Mouse (Mus musculus) MEL (cell line): ENCODE results near the gene Sgk1. TPM values are rescaled to one million over a fixed set of nuclear protein-coding genes. Genes with fewer than 3 reads are reported as not detected.

ENCODE experiments used
- DNase-seq: peaks from one replicate; pipeline ENCODE4 v3.0.0; 2011; ENCODE audit warnings: low read depth, low spot score
- H3K27ac ChIP-seq: 2 replicates; pipeline ENCODE4 v1.5.1; 2012; ENCODE audit warnings: low read depth, mild to moderate bottlenecking, control low read depth, low read length, moderate library complexity; ENCODE audit not compliant: control insufficient read depth
- H3K27me3 ChIP-seq, 2 experiments: fragments of 150-350 bp in 1 of 2; sonication (generic) in 1 of 2; 2 replicates each; pipeline ENCODE4 v1.6.1; 2012; ENCODE audit warnings: low read length in 2 of 2, mild to moderate bottlenecking in 2 of 2, improper control_type of control experiment in 1 of 2, moderate library complexity in 1 of 2; ENCODE audit not compliant: insufficient read depth in 2 of 2, control insufficient read depth in 1 of 2
- H3K36me3 ChIP-seq, 2 experiments: 2 replicates each; pipeline ENCODE4 v1.6.1; 2012 to 2014; ENCODE audit warnings: low read length in 2 of 2, improper control_type of control experiment in 1 of 2, inconsistent platforms in 1 of 2, mild to moderate bottlenecking in 1 of 2; ENCODE audit not compliant: insufficient read depth in 2 of 2, control insufficient read depth in 1 of 2
- H3K4me1 ChIP-seq, 2 experiments: fragments of 150-350 bp in 1 of 2; sonication (generic) in 1 of 2; 2 replicates each; pipeline ENCODE4 v1.6.1; 2012; ENCODE audit warnings: low read length in 2 of 2, improper control_type of control experiment in 1 of 2, mild to moderate bottlenecking in 1 of 2; ENCODE audit not compliant: insufficient read depth in 2 of 2, control insufficient read depth in 1 of 2
- H3K4me3 ChIP-seq, 2 experiments: fragments of 150-350 bp in 1 of 2; sonication (generic) in 1 of 2; 2 replicates each; pipeline ENCODE4 v1.5.1; 2012; ENCODE audit warnings: low read depth in 2 of 2, low read length in 2 of 2, mild to moderate bottlenecking in 2 of 2, moderate library complexity in 2 of 2, control low read depth in 1 of 2, improper control_type of control experiment in 1 of 2; ENCODE audit not compliant: control insufficient read depth in 1 of 2, insufficient read depth in 1 of 2
- H3K79me2 ChIP-seq: 2 replicates; pipeline ENCODE4 v1.6.1; 2012; ENCODE audit warnings: mild to moderate bottlenecking, low read length, moderate library complexity; ENCODE audit not compliant: control insufficient read depth, poor library complexity, insufficient read depth
- H3K9ac ChIP-seq: 2 replicates; pipeline ENCODE4 v1.6.1; 2012; ENCODE audit warnings: low read depth, mild to moderate bottlenecking, control low read depth, low read length, moderate library complexity; ENCODE audit not compliant: control insufficient read depth, poor library complexity, severe bottlenecking
- H3K9me3 ChIP-seq: fragments of 150-350 bp; sonication (generic); replicated peaks from 2 replicates; pipeline ENCODE4 v1.6.1; 2012; ENCODE audit warnings: mild to moderate bottlenecking, low read length, improper control_type of control experiment, moderate library complexity; ENCODE audit not compliant: insufficient read depth
- CTCF ChIP-seq, 3 experiments: IDR thresholded peaks in 2 of 3; conservative IDR thresholded peaks in 1 of 3; 2 replicates each; pipeline ENCODE4 v1.5.1; 2011 to 2012; ENCODE audit warnings: low read length in 3 of 3, low read depth in 2 of 3, mild to moderate bottlenecking in 2 of 3, improper control_type of control experiment in 1 of 3, inconsistent platforms in 1 of 3, mixed read lengths in 1 of 3, moderate library complexity in 1 of 3; ENCODE audit not compliant: control insufficient read depth in 1 of 3, insufficient read depth in 1 of 3, poor library complexity in 1 of 3, severe bottlenecking in 1 of 3
- ELF1 ChIP-seq: IDR thresholded peaks from 2 replicates; pipeline ENCODE4 v1.6.1; 2014; ENCODE audit warnings: low read depth, mild to moderate bottlenecking, inconsistent platforms, low read length, improper control_type of control experiment, moderate library complexity
- EP300 ChIP-seq, 2 experiments: IDR thresholded peaks; 2 replicates each; pipeline ENCODE4 v1.6.1; 2011; ENCODE audit warnings: improper control_type of control experiment in 2 of 2, low read length in 2 of 2, low read depth in 1 of 2, mild to moderate bottlenecking in 1 of 2
- HCFC1 ChIP-seq: IDR thresholded peaks from 2 replicates; pipeline ENCODE4 v1.6.1; 2012; ENCODE audit warnings: low read depth, mild to moderate bottlenecking, inconsistent platforms, low read length, improper control_type of control experiment, moderate library complexity
- JUND ChIP-seq: IDR thresholded peaks from 2 replicates; pipeline ENCODE4 v1.6.1; 2011; ENCODE audit warnings: low read depth, mild to moderate bottlenecking, improper control_type of control experiment, low read length
- KAT2A ChIP-seq: conservative IDR thresholded peaks from 2 replicates; pipeline ENCODE4 v1.6.1; 2012; ENCODE audit warnings: low read depth, low read length, improper control_type of control experiment, inconsistent platforms
- MAFK ChIP-seq: IDR thresholded peaks from 2 replicates; pipeline ENCODE4 v1.6.1; 2011; ENCODE audit warnings: low read depth, mild to moderate bottlenecking, low read length, improper control_type of control experiment, borderline replicate concordance
- MAZ ChIP-seq: IDR thresholded peaks from 2 replicates; pipeline ENCODE4 v1.6.1; 2012; ENCODE audit warnings: low read depth, mild to moderate bottlenecking, inconsistent platforms, low read length, improper control_type of control experiment
- MEF2A ChIP-seq: IDR thresholded peaks from 2 replicates; pipeline ENCODE4 v1.6.1; 2014; ENCODE audit warnings: low read depth, mild to moderate bottlenecking, inconsistent platforms, low read length, improper control_type of control experiment; ENCODE audit not compliant: poor library complexity, insufficient replicate concordance, severe bottlenecking; ENCODE audit errors: extremely low read depth
- MXI1 ChIP-seq: IDR thresholded peaks from 2 replicates; pipeline ENCODE4 v1.6.1; 2011; ENCODE audit warnings: mild to moderate bottlenecking, low read depth, low read length, improper control_type of control experiment
- MYB ChIP-seq: IDR thresholded peaks from 2 replicates; pipeline ENCODE4 v1.6.1; 2011; ENCODE audit warnings: mild to moderate bottlenecking, low read depth, low read length, improper control_type of control experiment
- MYC ChIP-seq: IDR thresholded peaks from 2 replicates; pipeline ENCODE4 v1.6.1; 2011; ENCODE audit warnings: low read depth, mild to moderate bottlenecking, low read length, improper control_type of control experiment, moderate library complexity
- POLR2A ChIP-seq, 2 experiments: IDR thresholded peaks; 2 replicates each; pipeline ENCODE4 v1.6.1; 2011 to 2012; ENCODE audit warnings: low read length in 2 of 2, mild to moderate bottlenecking in 2 of 2, control low read depth in 1 of 2, improper control_type of control experiment in 1 of 2, low read depth in 1 of 2, moderate library complexity in 1 of 2; ENCODE audit not compliant: control insufficient read depth in 1 of 2, insufficient read depth in 1 of 2, poor library complexity in 1 of 2
- POLR2AphosphoS2 ChIP-seq: IDR thresholded peaks from 2 replicates; pipeline ENCODE4 v1.6.1; 2011; ENCODE audit warnings: low read length, improper control_type of control experiment
- POLR2AphosphoS5 ChIP-seq: IDR thresholded peaks from 2 replicates; pipeline ENCODE4 v1.6.1; 2012; ENCODE audit warnings: low read depth, borderline replicate concordance, mild to moderate bottlenecking, inconsistent platforms, low read length, moderate library complexity, mixed read lengths
- RAD21 ChIP-seq: IDR thresholded peaks from 2 replicates; pipeline ENCODE4 v1.6.1; 2011; ENCODE audit warnings: mild to moderate bottlenecking, low read depth, low read length, improper control_type of control experiment
- SIN3A ChIP-seq: IDR thresholded peaks from 2 replicates; pipeline ENCODE4 v1.6.1; 2012; ENCODE audit warnings: low read length, improper control_type of control experiment, inconsistent platforms
- SMC3 ChIP-seq: IDR thresholded peaks from 2 replicates; pipeline ENCODE4 v1.6.1; 2011; ENCODE audit warnings: low read depth, low read length, improper control_type of control experiment
- TAL1 ChIP-seq: IDR thresholded peaks from 2 replicates; pipeline ENCODE4 v1.6.1; 2012; ENCODE audit warnings: mild to moderate bottlenecking, inconsistent platforms, low read length, moderate library complexity, mixed read lengths
- TBP ChIP-seq: IDR thresholded peaks from 2 replicates; pipeline ENCODE4 v1.8.0; 2011; ENCODE audit warnings: low read depth, low read length, improper control_type of control experiment
- USF2 ChIP-seq, 2 experiments: IDR thresholded peaks; 2 replicates each; pipeline ENCODE4 v1.6.1; 2011 to 2012; ENCODE audit warnings: improper control_type of control experiment in 2 of 2, low read length in 2 of 2, borderline replicate concordance in 1 of 2, inconsistent platforms in 1 of 2, low read depth in 1 of 2, mild to moderate bottlenecking in 1 of 2; ENCODE audit not compliant: insufficient read depth in 1 of 2
- ZC3H11A ChIP-seq: IDR thresholded peaks from 2 replicates; pipeline ENCODE4 v1.6.1; 2012; ENCODE audit warnings: low read depth, mild to moderate bottlenecking, inconsistent platforms, low read length, improper control_type of control experiment
- ZKSCAN1 ChIP-seq: IDR thresholded peaks from 2 replicates; pipeline ENCODE4 v1.6.1; 2012; ENCODE audit warnings: low read depth, mild to moderate bottlenecking, inconsistent platforms, low read length, improper control_type of control experiment, moderate library complexity
- ZMIZ1 ChIP-seq: IDR thresholded peaks from 2 replicates; pipeline ENCODE4 v1.6.1; 2012; ENCODE audit warnings: low read depth, mild to moderate bottlenecking, inconsistent platforms, low read length, improper control_type of control experiment, moderate library complexity
- ZNF384 ChIP-seq: IDR thresholded peaks from 2 replicates; pipeline ENCODE4 v1.6.1; 2012; ENCODE audit warnings: low read depth, mild to moderate bottlenecking, inconsistent platforms, low read length, improper control_type of control experiment
- polyA plus RNA-seq, 2 experiments: library from polyadenylated mRNA; stranded (reverse) in 1 of 2; unstranded in 1 of 2; fragments of >175 nt in 1 of 2; fragments of >200 nt in 1 of 2; gene quantifications; 2 replicates each; pipeline versions ENCODE4 v1.2.1 to v1.2.4; 2012; ENCODE audit warnings: low replicate concordance in 2 of 2, low read depth in 1 of 2; ENCODE audit not compliant: insufficient read length in 2 of 2, insufficient read depth in 1 of 2, missing spikeins in 1 of 2
- total RNA-seq: library from RNA; depleted of rRNA; stranded (reverse); fragments of 300-350 nt; gene quantifications from 2 replicates; pipeline ENCODE4 v1.2.3, GENCODE M21; 2012

The Sgk1 gene
- total and polyA plus RNA-seq, 3 experiments = 1.6 to 3.2 TPM; not detected in 1

DNA sequence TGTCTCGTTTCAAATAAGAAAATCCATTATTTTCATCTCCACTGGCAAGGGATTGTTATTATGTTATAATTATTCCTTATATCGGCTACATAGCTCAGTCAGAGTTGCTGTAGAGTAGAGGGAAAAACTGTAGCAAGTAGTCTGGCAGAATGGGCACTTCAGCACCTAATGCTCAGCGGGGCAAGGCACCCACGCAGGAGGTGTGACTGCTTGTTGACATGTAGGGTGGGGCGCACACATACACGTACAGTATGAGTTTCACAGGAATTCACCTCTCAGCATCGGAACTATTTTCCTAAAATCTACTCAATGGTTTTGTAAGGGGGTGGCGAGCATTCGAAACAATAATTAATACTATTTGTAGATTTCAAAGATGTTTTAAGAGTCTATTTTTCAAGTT, 28.4 kb downstream of the Sgk1 start:
- no peak overlapping the region for H3K4me3 ChIP-seq
- no peak for DNase-seq
- H3K9ac ChIP-seq = no peak overlapping the region
- 0 out of 4 replicates have a peak, but pooled peaks cover 0 to 3% of the 10 kb centered on the region in 2 experiments for H3K4me1 ChIP-seq
- H3K27me3 ChIP-seq = no peaks in the 10 kb centered on the region; a peak in 2 of 4 replicates
- no peaks in the 10 kb centered on the region for H3K9me3 ChIP-seq
- H3K79me2 ChIP-seq = no peaks in the 10 kb centered on the region
- TF ChIP-seq POLR2AphosphoS5 (no peak), MAFK (no peak), MEF2A (no peak), ZC3H11A (no peak), HCFC1 (no peak), SIN3A (no peak), EP300 (IDR thresholded peaks at IDR 0.05; ENCODE audit: low read depth in 1 of 2, low read length in 2 of 2) (no peak), KAT2A (no peak), USF2 (IDR thresholded peaks at IDR 0.05; ENCODE audit: borderline replicate concordance in 1 of 2, insufficient read depth in 1 of 2, low read depth in 1 of 2, low read length in 2 of 2) (no peak), JUND (no peak), ELF1 (no peak), RAD21 (no peak)
- no peaks in the 10 kb centered on the region for H3K36me3 ChIP-seq
- H3K27ac ChIP-seq = no peak overlapping the region

DNA sequence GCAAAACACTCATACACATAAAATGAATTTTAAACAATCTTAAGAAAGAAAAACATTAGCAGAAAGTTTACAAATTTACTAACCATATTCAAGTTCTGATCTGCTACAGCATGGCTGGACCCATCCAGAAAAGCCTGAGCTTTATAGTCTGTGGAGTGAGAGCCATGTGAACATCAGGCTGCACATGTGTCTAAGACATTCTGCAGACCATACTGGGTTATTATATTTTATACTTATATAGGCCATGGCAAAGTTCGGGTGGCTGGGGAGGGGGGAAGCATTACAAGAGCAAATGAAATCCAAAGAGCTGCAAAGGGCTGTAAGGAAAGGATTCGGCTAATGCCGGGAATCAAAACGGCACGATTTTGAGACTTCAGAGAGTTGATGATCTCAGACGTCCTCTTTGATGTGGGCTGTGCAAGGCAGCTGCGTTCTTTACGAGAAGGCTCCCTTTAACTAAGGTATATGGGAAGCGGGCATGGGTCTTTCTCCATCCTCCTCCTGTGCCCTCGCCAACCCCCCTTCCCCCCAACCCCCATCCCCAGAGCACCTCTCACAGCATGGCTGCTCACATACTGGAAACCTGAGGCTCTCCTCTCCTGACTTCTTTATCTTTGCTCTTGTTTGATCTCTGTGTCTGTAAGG, 29.4 kb downstream of the Sgk1 start:
- H3K9me3 ChIP-seq = no peaks in the 10 kb centered on the region
- DNase-seq = no peak
- H3K27me3 ChIP-seq = peaks cover 0 to 2% of the 10 kb centered on the region in 2 experiments; a peak in 3 of 4 replicates
- no peaks in the 10 kb centered on the region for H3K36me3 ChIP-seq
- H3K9ac ChIP-seq = no peak overlapping the region
- no peak overlapping the region for H3K27ac ChIP-seq
- no peak overlapping the region for H3K4me3 ChIP-seq
- no peaks in the 10 kb centered on the region for H3K79me2 ChIP-seq
- 0 out of 4 replicates have a peak, but pooled peaks cover 0 to 3% of the 10 kb centered on the region in 2 experiments for H3K4me1 ChIP-seq
- TF ChIP-seq MYB (no peak), TBP (no peak), TAL1 (no peak), ZKSCAN1 (no peak), MEF2A (no peak), MXI1 (no peak), RAD21 (no peak), ELF1 (no peak), MAZ (no peak), POLR2AphosphoS2 (no peak), MAFK (no peak), SIN3A (no peak), ZNF384 (no peak), CTCF (IDR thresholded peaks at IDR 0.05 in 2 of 3, conservative IDR thresholded peaks at IDR 0.05 in 1 of 3; ENCODE audit: control insufficient read depth in 1 of 3, insufficient read depth in 1 of 3, low read depth in 2 of 3, low read length in 3 of 3, poor library complexity in 1 of 3, severe bottlenecking in 1 of 3) (no peak), ZC3H11A (no peak), POLR2A (IDR thresholded peaks at IDR 0.05; ENCODE audit: control insufficient read depth in 1 of 2, insufficient read depth in 1 of 2, low read depth in 1 of 2, low read length in 2 of 2, poor library complexity in 1 of 2) (no peak), ZMIZ1 (no peak), SMC3 (no peak), MYC (no peak)
- TF ChIP-seq, all 39 proteins: peak for 0
